Mouse (Mus musculus): ENCODE measurements around the gene Col23a1.

- TF ChIP-seq POLR2A (IDR thresholded peaks at IDR 0.05; ENCODE audit: insufficient read depth, low read depth, low read length), result no peak
- TF ChIP-seq EP300 (IDR thresholded peaks at IDR 0.05; ENCODE audit: insufficient read depth, low read depth, low read length), result no peak
- no peak for TF ChIP-seq CTCF (IDR thresholded peaks at IDR 0.05)
Observed at GRCm38 (mm10) chr11:51526631-51527161, 237.0 kb downstream of the Col23a1 start.

Data from heart, adult 2 months (tissue).